Mouse (Mus musculus) granulocyte monocyte progenitor cell, adult 5-6 weeks (primary cell): ENCODE measurements around the gene Sec24a. TPM values are rescaled to one million over a fixed set of nuclear protein-coding genes. Genes with fewer than 3 reads are reported as not detected.
"Not testable (repeated sequence)": the region's sequence is repeated elsewhere in the genome, so short reads cannot be mapped to it uniquely, and the experiment has no call there.

Experiments
- ATAC-seq: replicated peaks from 2 replicates; pipeline ENCODE4 v1.8.0; 2016; ENCODE audit warnings: mild to moderate bottlenecking, moderate TSS enrichment, inconsistent platforms; ENCODE audit not compliant: poor library complexity, severe bottlenecking
- total RNA-seq, 2 experiments: library from RNA; stranded (forward) in 1 of 2; stranded (reverse) in 1 of 2; fragments of 200-712, 200-1000 nt in 1 of 2; fragments of >200 nt in 1 of 2; fragmentation: Nextera tagmentation in 1 of 2; gene quantifications; 2 replicates each; pipeline ENCODE4 v1.2.3; 2014 to 2017

The Sec24a gene
- total RNA-seq, 2 experiments from 2014 or later = 7.7 to 19.9 TPM

- ATAC-seq = not testable (repeated sequence)
Observed at GRCm38 (mm10) chr11:51690597-51690996, 72.8 kb downstream of the Sec24a start.

GRCm38 (mm10) chr11:51689343-51689742 lies 74.1 kb downstream of the Sec24a start:
- no peak for ATAC-seq

GRCm38 (mm10) chr11:51688330-51689328 lies 74.8 kb downstream of the Sec24a start, which contains the start of gene 0610009B22Rik:
Gene 0610009B22Rik, minus strand, starts transcription at chr11:51688874.
- peak; percentile 95 for ATAC-seq

- no peak for ATAC-seq
Observed at GRCm38 (mm10) chr11:51681976-51682374, 81.5 kb downstream of the Sec24a start.

- ATAC-seq = peak; percentile 75
Observed at GRCm38 (mm10) chr11:51681324-51681975, 82.0 kb downstream of the Sec24a start.

GRCm38 (mm10) chr11:51679466-51679865 lies 84.0 kb downstream of the Sec24a start:
- no peak for ATAC-seq

GRCm38 (mm10) chr11:51677737-51678418 lies 85.6 kb downstream of the Sec24a start:
- peak; percentile 82 for ATAC-seq

GRCm38 (mm10) chr11:51675386-51675785 lies 88.0 kb downstream of the Sec24a start:
- ATAC-seq = no peak

GRCm38 (mm10) chr11:51673291-51673690 lies 90.1 kb downstream of the Sec24a start:
- no peak for ATAC-seq

GRCm38 (mm10) chr11:51671376-51671775 lies 92.1 kb downstream of the Sec24a start:
- ATAC-seq = no peak

- ATAC-seq = no peak
Observed at GRCm38 (mm10) chr11:51670846-51671245, 92.6 kb downstream of the Sec24a start.

- 0 out of 2 replicates have a peak, but pooled peaks have one; percentile 37 for ATAC-seq
Observed at GRCm38 (mm10) chr11:51664747-51665146, 98.7 kb downstream of the Sec24a start.

GRCm38 (mm10) chr11:51662632-51663031 lies 100.8 kb downstream of the Sec24a start:
- ATAC-seq = no peak

GRCm38 (mm10) chr11:51661867-51662365 lies 101.5 kb downstream of the Sec24a start:
- ATAC-seq = no peak

GRCm38 (mm10) chr11:51658705-51659104 lies 104.7 kb downstream of the Sec24a start:
- 0 out of 2 replicates have a peak, but pooled peaks have one; percentile 30 for ATAC-seq

- ATAC-seq = no peak
Observed at GRCm38 (mm10) chr11:51658291-51658690, 105.1 kb downstream of the Sec24a start.

- ATAC-seq = no peak
Observed at GRCm38 (mm10) chr11:51656798-51657521, 106.5 kb downstream of the Sec24a start.

GRCm38 (mm10) chr11:51654891-51655290 lies 108.5 kb downstream of the Sec24a start:
- no peak for ATAC-seq

- ATAC-seq = no peak
Observed at GRCm38 (mm10) chr11:51653736-51654135, 109.7 kb downstream of the Sec24a start.
